Mouse (Mus musculus) cortical plate, adult 2 months (tissue): ENCODE measurements around the gene Nfe2.

Experiments used
- CTCF ChIP-seq: fragments of 200-500 bp; IDR thresholded peaks from 2 replicates; pipeline ENCODE4 v1.5.1; 2011; ENCODE audit warnings: mild to moderate bottlenecking, control low read depth, low read length; ENCODE audit not compliant: insufficient read depth; ENCODE audit errors: extremely low read depth
- POLR2A ChIP-seq: fragments of 200-500 bp; IDR thresholded peaks from 2 replicates; pipeline ENCODE4 v1.6.1; 2011; ENCODE audit warnings: mild to moderate bottlenecking, low read length, control low read depth; ENCODE audit not compliant: insufficient read depth; ENCODE audit errors: extremely low read depth

DNA sequence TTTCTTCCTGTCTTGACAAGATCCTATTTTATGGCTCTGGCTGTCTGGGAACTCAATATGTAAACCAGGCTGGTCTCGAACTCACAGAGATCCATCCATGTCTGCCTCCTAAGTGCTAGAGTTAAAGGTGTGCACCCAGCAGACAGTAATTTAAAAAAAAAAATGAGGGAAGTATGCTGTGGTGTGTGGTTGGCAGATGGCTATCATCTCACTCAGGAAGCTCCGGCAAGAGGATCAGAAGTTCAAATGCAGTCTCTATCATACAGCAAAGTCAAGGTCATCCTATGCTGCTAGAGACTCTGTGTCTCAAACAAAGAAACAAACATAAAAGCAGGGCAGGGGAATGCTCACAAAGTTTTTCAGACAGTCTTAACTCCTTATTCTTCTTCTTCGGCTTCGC, 10.7 kb upstream of the Nfe2 start:
- TF ChIP-seq CTCF (no peak), POLR2A (no peak)
